Mouse (Mus musculus): Measurements from ENCODE around the gene Dap.

- TF ChIP-seq GATA1 (IDR thresholded peaks at IDR 0.05; ENCODE audit: borderline replicate concordance, low read length) (no peak), CTCF (IDR thresholded peaks at IDR 0.05; ENCODE audit: low read depth, low read length) (no peak)
These were observed 48.6 kb downstream of the Dap start for GRCm38 (mm10) chr15:31272695-31273094.
